Mouse (Mus musculus) intestine, postnatal 0 days (tissue): ENCODE measurements around the gene 4430402I18Rik. TPM values are rescaled to one million over a fixed set of nuclear protein-coding genes. Genes with fewer than 3 reads are reported as not detected.

ENCODE experiments used
- ATAC-seq: fragments of 200-750 bp; cut with Nextera tagmentation; 2 replicates; pipeline ENCODE4 v1.8.0; 2017; ENCODE audit warnings: mild to moderate bottlenecking, moderate TSS enrichment, moderate library complexity
- H3K27ac ChIP-seq: fragments of 300-500 bp; sonication (generic); 2 replicates; pipeline ENCODE4 v1.5.1; 2014; ENCODE audit warnings: mild to moderate bottlenecking, low read depth, low read length, moderate library complexity
- H3K27me3 ChIP-seq: fragments of 300-500 bp; sonication (generic); replicated peaks from 2 replicates; pipeline ENCODE4 v1.6.1; 2014; ENCODE audit warnings: low read length, mixed read lengths; ENCODE audit not compliant: control insufficient read depth, insufficient read depth
- H3K36me3 ChIP-seq: fragments of 300-500 bp; sonication (generic); 2 replicates; pipeline ENCODE4 v1.6.1; 2014; ENCODE audit warnings: mild to moderate bottlenecking, moderate library complexity; ENCODE audit not compliant: control insufficient read depth, insufficient read depth
- H3K4me1 ChIP-seq: fragments of 300-500 bp; sonication (generic); replicated peaks from 2 replicates; pipeline ENCODE4 v1.6.1; 2014; ENCODE audit warnings: antibody characterized with exemption, low read length, mixed read lengths; ENCODE audit not compliant: control insufficient read depth, insufficient read depth
- H3K4me2 ChIP-seq: fragments of 300-500 bp; sonication (generic); replicated peaks from 2 replicates; pipeline ENCODE4 v1.6.1; 2014; ENCODE audit warnings: low read depth, mild to moderate bottlenecking, moderate library complexity
- H3K4me3 ChIP-seq: fragments of 300-500 bp; sonication (generic); 2 replicates; pipeline ENCODE4 v1.5.1; 2014; ENCODE audit warnings: low read depth, low read length
- H3K9ac ChIP-seq: fragments of 300-500 bp; sonication (generic); 2 replicates; pipeline ENCODE4 v1.6.1; 2014; ENCODE audit warnings: mild to moderate bottlenecking, low read depth, low read length
- H3K9me3 ChIP-seq: fragments of 300-500 bp; sonication (generic); 2 replicates; pipeline ENCODE4 v1.6.1; 2016; ENCODE audit warnings: mixed run types; ENCODE audit not compliant: control insufficient read depth
- CTCF ChIP-seq: sonication (generic); IDR thresholded peaks from 2 replicates; pipeline ENCODE4 v1.5.1; 2016; ENCODE audit warnings: low read depth, mild to moderate bottlenecking, control low read depth, antibody characterized with exemption, moderate library complexity
- WGBS: fragments of 180-500 bp; shearing (Covaris S2); extraction: QIAGEN DNeasy Blood & Tissue Kit; methylation state at CpG from one replicate; pipeline ENCODE4 v1.1.7; 2014; 5-methylcytosine and 5-hydroxymethylcytosine counted together
- polyA plus RNA-seq: library from polyadenylated mRNA; unstranded; fragments of >200 nt; fragmentation: Nextera tagmentation; extraction: Ambion mirVana; gene quantifications from 2 replicates; pipeline ENCODE4 v1.2.1, GENCODE M21; 2015

The 4430402I18Rik gene
- polyA plus RNA-seq, 1 experiment from 2014 or later: 3.8 TPM

DNA sequence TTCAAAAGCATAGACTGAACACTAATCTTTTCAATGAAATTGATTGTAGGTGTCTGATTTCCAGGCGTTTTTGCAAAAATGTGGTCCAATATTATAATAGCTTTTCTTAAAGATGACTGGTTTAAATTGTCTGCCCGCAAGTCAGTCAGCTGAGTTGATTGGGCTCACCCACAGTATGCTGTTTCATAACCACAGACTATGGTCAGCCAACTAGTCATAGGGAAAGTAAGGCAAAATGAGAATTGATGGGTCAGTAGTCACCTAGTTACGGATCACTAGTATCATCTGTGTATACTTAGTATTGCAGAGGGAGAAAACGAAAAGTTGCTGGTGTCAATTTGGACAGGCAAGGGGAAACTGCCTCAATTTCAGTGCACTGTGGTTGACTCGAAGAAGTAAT, 23.8 kb upstream of the 4430402I18Rik start:
- Histone ChIP-seq H3K9ac (peak overlapping the region; percentile 96), H3K4me2 (peak overlapping the region; percentile 71), H3K4me3 (peak overlapping the region; percentile 72), H3K27ac (peak overlapping the region; percentile 96; the same call in 1 of the 2 replicates), H3K9me3 (no peaks in the 10 kb centered on the region), H3K4me1 (no peaks in the 10 kb centered on the region), H3K36me3 (peaks cover 14% of the 10 kb centered on the region), H3K27me3 (no peaks in the 10 kb centered on the region)
- TF ChIP-seq CTCF: no peak
- ATAC-seq: no peak
- 67% methylated on average over 5 of the region's 5 CpGs for WGBS

DNA sequence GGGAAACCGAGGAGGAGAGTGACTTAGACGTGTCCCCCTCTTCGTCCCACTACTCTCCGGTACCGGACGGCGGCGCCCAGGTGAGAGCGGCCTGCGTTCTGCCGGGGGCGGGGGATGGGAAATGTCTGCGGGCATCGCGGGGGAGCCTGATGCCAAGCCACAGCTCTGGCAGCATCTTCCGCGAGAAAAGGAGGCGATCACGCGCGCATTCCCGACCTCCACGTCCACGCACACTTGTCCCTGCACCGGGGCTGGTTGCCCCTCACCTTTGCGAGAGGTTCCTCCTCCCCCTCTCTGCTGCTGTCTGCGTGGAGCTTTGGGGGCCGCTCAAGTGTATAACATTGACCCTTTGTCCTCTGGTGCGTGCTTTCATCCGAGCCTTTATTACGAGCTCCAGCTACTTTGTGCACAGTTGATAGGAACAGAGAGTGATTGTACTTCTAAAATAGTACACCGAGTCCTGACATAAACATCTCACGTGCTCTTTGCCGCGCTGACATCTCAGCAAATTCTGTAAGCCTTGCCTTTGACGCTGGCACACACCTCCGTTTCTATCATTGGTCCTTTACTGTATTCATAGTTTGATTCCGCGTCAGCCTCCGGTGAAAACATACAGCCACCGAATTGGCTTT, 23.1 kb upstream of the 4430402I18Rik start:
- Histone ChIP-seq H3K4me2 (peak overlapping the region; percentile 71), H3K9me3 (no peaks in the 10 kb centered on the region), H3K9ac (peak overlapping the region; percentile 96), H3K27me3 (no peaks in the 10 kb centered on the region), H3K27ac (peak overlapping the region; percentile 96), H3K36me3 (peaks cover 12% of the 10 kb centered on the region), H3K4me3 (peak overlapping the region; percentile 72), H3K4me1 (no peaks in the 10 kb centered on the region)
- WGBS: under 1% methylated on average over 39 of the region's 41 CpGs
- no peak for TF ChIP-seq CTCF
- ATAC-seq: peak; percentile 78

DNA sequence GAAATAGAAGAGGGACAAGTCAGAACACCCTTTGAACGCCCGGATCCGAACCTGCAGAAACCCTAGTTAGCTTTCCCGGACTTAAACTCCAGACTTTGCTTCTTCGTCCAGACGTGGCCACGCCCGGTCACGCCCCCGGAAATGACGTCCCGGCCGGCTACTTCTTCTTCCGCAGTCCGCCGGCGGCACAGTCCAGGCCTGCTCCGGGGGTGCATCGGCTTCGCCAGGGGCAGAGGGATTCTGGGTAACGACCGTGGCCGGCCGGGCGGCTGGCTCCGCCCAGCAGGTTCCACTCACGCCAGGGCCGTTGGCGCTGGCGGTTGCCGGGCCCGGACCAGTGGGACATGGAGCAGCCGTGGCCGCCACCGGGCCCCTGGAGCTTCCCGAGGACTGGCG, 22.6 kb upstream of the 4430402I18Rik start, which contains the start of gene Cdc37l1:
Gene Cdc37l1, plus strand, starts transcription at position 159 of the 396 bp plus-strand sequence.
- peak within 1 kb of the TSS; percentile 71 for H3K4me2 ChIP-seq
- no peaks in the 10 kb centered on the region for H3K27me3 ChIP-seq
- peak within 1 kb of the TSS; percentile 96 for H3K9ac ChIP-seq
- ATAC-seq: peak; percentile 96
- 0% methylated on average over 37 of the region's 37 CpGs for WGBS
- TF ChIP-seq CTCF: no peak
- peak within 1 kb of the TSS; percentile 96 for H3K27ac ChIP-seq
- H3K4me3 ChIP-seq: peak within 1 kb of the TSS; percentile 72
- H3K36me3 ChIP-seq: peaks cover 7% of the 10 kb centered on the region
- no peaks in the 10 kb centered on the region for H3K9me3 ChIP-seq
- H3K4me1 ChIP-seq: no peaks in the 10 kb centered on the region

DNA sequence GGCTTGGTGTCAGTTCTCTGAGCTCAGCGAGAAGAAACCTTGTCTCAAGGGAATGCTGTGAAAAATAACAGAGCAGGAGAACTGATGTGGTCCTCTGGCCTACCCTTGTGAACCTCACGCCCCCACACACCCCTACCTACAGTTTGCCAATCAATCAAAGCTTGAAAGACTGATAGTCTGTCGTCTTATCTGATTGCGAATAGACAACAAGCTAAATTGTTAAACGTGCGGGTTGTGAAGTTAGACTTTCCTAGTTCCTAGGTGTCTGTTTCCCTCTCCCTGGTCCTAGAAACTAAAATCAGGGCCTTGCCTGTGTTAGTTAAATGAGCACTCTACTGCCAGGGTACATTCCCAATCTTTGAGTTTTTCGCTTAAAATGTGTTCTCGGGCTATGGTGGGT, 21.9 kb upstream of the 4430402I18Rik start:
- no peak for TF ChIP-seq CTCF
- WGBS: 47% methylated on average over 8 of the region's 8 CpGs
- Histone ChIP-seq H3K9ac (peak overlapping the region; percentile 96), H3K27ac (peak overlapping the region; percentile 96; the same call in 1 of the 2 replicates), H3K36me3 (no peaks in the 10 kb centered on the region; the same call in 1 of the 2 replicates), H3K4me1 (no peaks in the 10 kb centered on the region), H3K9me3 (no peaks in the 10 kb centered on the region), H3K27me3 (no peaks in the 10 kb centered on the region), H3K4me3 (peak overlapping the region; percentile 72), H3K4me2 (peak overlapping the region; percentile 71)
- ATAC-seq: no peak

GRCm38 (mm10) chr19:28982617-28983016, 15.0 kb upstream of the 4430402I18Rik start:
- TF ChIP-seq CTCF: no peak
- Histone ChIP-seq H3K36me3 (no peaks in the 10 kb centered on the region), H3K27ac (no peak overlapping the region), H3K9ac (no peak overlapping the region), H3K4me2 (no peak overlapping the region), H3K4me1 (no peaks in the 10 kb centered on the region), H3K4me3 (no peak overlapping the region), H3K27me3 (no peaks in the 10 kb centered on the region), H3K9me3 (no peaks in the 10 kb centered on the region)
- ATAC-seq: no peak
- 54% methylated on average over 7 of the region's 7 CpGs for WGBS

GRCm38 (mm10) chr19:28974862-28975611, 7.4 kb upstream of the 4430402I18Rik start:
- no peaks in the 10 kb centered on the region for H3K27me3 ChIP-seq
- no peaks in the 10 kb centered on the region for H3K4me1 ChIP-seq
- WGBS: 16% methylated on average over 35 of the region's 35 CpGs
- H3K36me3 ChIP-seq: no peaks in the 10 kb centered on the region
- peak overlapping the region; percentile 77 for H3K4me2 ChIP-seq
- peak; percentile 73 for ATAC-seq
- H3K27ac ChIP-seq: no peak overlapping the region
- TF ChIP-seq CTCF: peak; percentile 92
- no peaks in the 10 kb centered on the region for H3K9me3 ChIP-seq
- H3K4me3 ChIP-seq: peak overlapping the region; percentile 39
- H3K9ac ChIP-seq: no peak overlapping the region
